Mouse (Mus musculus): ENCODE measurements around the gene Phb.

DNA sequence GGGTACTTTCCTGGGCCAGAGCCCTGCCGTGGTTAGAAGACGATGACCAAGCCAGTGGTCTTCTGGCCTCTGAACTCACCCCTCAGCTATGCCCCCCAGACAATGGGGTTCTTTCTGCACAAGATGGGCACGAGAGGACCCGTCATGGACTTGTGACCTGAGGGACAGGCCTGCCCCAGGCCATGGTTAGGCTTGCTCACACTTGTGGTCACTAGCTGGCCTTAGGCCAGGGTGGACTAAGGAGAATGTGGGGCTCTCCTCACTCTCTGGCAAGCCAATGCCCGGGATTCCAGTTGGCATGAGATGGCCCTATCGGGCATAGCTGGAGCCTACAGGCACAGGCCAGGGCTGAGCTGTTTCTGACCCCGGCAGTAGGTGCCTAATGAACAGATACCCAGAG is 22.4 kb upstream of the Phb start:
- TF ChIP-seq POLR2A (IDR thresholded peaks at IDR 0.05; ENCODE audit: low read depth, low read length) (no peak), CTCF (conservative IDR thresholded peaks at IDR 0.05; ENCODE audit: insufficient read depth, insufficient read length, low read depth, low read length) (no peak)
